Comparison of ENCODE assay signal across 9 mouse cellular contexts in genomic region chr7:136060339-136061073, GRCm38 (mm10).
DNase-seq lines count a peak whose midpoint lies in the region; ATAC-seq and TF ChIP-seq lines count a peak whose summit lies in the region.
"Had no signal": no experiment of that assay in that cellular context is flagged by ENCODE, and none has a peak within 500 bp of the region (broad histone marks: within the 10 kb centered on the region; RNA-seq: fewer than 3 reads in every experiment).

No protein-coding gene starts in this region.

- H3K27ac ChIP-seq in intestine, postnatal 0 days (ENCODE audit: low read depth, low read length), result no peak overlapping the region

- peak overlapping the region; percentile 56 for H3K4me2 ChIP-seq in intestine, postnatal 0 days (replicated peaks; ENCODE audit: low read depth)

- TF ChIP-seq CTCF in intestine, postnatal 0 days (IDR thresholded peaks at IDR 0.05; ENCODE audit: low read depth), result peak; percentile 58

- peak; percentile 44 for DNase-seq in adrenal gland, adult 8-10 months
- peak; percentile 80 for DNase-seq in embryo, embryonic 9.5 days (ENCODE audit: extremely low spot score)
- DNase-seq in heart, adult 18-20 months, result peak; percentile 53 to 78
- DNase-seq in left cerebral cortex, postnatal 14 days (ENCODE audit: low spot score in 2 of 2), result peak; percentile 42 to 65
- peak; percentile 56 to 68 for DNase-seq in lung, postnatal 4 days
- peak; percentile 21 for DNase-seq in right cerebral cortex, postnatal 14 days
- no peak for DNase-seq in thymus, postnatal 36 days

- no peak for ATAC-seq in intestine, postnatal 0 days

- no peaks in the 10 kb centered on the region for H3K4me1 ChIP-seq in intestine, postnatal 0 days (replicated peaks; ENCODE audit: control insufficient read depth, insufficient read depth, low read length)

- no peaks in the 10 kb centered on the region for H3K9me3 ChIP-seq in intestine, postnatal 0 days (ENCODE audit: control insufficient read depth)

- H3K9ac ChIP-seq in intestine, postnatal 0 days (ENCODE audit: low read depth, low read length), result peak overlapping the region; percentile 40; the same call in 1 of the 2 replicates

- peak overlapping the region; percentile 24 for H3K4me3 ChIP-seq in intestine, postnatal 0 days (ENCODE audit: low read depth, low read length)

- H3K27me3 ChIP-seq in intestine, postnatal 0 days (replicated peaks; ENCODE audit: control insufficient read depth, insufficient read depth, low read length), result no peaks in the 10 kb centered on the region

- intact Hi-C loops in left cerebral cortex, postnatal 14 days (cut with DNase I), result loop anchor here (5.0 kb wide), 1 partner anchor 1257 kb away; no protein-coding TSS in a partner anchor

- no peaks in the 10 kb centered on the region for H3K36me3 ChIP-seq in intestine, postnatal 0 days (ENCODE audit: control insufficient read depth, insufficient read depth)
- H3K36me3 ChIP-seq: G1E had no signal

- WGBS in intestine, postnatal 0 days, result 11% methylated on average over 29 of the region's 29 CpGs

Comparison
In these comparisons a context has a peak if more than half of its experiments do, and no peak if none do; other contexts are left out.
1. DNase-seq: peak in adrenal gland, adult 8-10 months (single experiment), embryo, embryonic 9.5 days (single experiment), heart, adult 18-20 months (2 of 2), left cerebral cortex, postnatal 14 days (2 of 2), lung, postnatal 4 days (2 of 2) and right cerebral cortex, postnatal 14 days (single experiment); none in thymus, postnatal 36 days (0 of 2).